Mouse (Mus musculus): ENCODE results near the gene Tmie. TPM values are rescaled to one million over a fixed set of nuclear protein-coding genes. Genes with fewer than 3 reads are reported as not detected.

Tmie gene
- 5.3 TPM for polyA plus RNA-seq (2015; fragmentation: Illumina TruSeq; extraction: RNeasy Lipid Tissue Mini Kit (QIAGEN cat#74804); ENCODE audit: low read depth, low replicate concordance)

DNA sequence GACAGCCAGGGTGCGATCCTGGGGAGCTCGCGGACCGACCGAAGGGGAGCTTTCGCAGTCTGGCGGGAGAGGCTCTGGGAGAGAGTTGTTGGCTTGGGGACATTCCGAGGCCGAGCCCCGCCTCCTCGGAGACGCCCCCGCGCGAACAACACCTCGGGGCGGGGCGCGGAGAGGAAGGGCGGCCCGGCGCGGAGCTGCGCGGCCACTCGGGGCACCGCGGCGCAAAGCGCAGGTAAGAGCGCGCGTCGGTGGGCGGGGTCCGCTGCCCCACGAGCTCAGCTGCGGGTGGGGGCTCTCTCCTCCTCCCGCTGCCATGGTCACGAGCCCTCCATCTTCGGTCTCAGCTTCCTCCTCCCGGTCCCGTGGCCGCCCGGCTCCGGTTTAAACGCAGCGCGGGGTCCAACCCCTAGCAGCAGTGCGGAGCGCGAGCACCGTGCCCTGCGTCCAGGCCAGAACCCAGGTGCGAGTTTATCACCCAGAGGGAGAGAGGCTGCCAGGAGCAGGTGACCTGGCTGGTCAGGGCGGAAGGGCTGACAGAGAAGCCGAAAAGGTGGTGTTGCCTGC lies at the start of gene Tmie:
TSS of gene Tmie (minus strand) at position 116 of the 564 bp plus-strand sequence.

DNA sequence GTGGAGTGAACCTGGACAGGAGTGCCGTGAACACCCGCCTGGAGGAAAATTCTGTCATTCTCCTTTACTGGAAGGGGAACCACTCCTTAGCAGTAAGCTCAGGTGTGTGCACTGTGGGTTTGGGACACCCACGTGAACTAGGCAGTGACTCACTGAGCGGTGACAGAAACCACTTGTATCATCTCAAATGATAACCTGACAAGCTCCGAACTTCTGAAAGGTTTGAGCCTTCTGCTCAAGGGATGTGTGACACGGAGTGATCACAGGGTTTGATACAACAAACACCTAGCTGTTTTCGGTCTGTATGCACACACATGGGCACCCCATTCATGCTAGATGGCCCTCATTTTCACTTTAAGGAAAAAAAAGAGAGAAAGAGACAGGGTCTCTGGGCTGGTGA lies 36.9 kb upstream of the Tmie start, which contains the start of gene Fam240a:
TSS of gene Fam240a (minus strand) at position 76 of the 400 bp plus-strand sequence.

GRCm38 (mm10) chr9:110879191-110879920 lies 557 bp downstream of the Tmie start, which contains the start of gene Als2cl:
TSS of gene Als2cl (plus strand) at chr9:110879870.

GRCm38 (mm10) chr9:110857781-110858472 lies 22.0 kb downstream of the Tmie start, which contains the start of gene Prss50:
TSS of gene Prss50 (plus strand) at chr9:110857967.

DNA sequence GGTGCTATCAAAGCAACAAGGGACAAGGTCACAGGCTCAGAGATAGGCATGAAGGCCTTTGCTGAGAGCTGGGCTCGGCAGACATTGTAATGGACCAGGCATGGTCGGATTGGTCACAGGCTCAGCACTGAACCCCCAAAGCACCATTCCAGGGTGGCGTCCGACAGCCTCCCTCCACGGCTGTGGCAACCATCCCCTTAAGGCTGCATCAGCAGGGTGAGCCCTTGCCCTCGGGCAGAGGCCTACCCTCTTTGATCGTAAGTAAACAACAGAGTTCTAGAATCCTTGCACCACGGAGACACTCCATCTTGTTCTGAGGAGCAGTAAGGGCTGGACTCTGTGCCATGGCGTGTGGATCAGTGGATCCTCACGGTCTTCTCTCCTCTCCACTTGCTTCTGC lies 35.7 kb downstream of the Tmie start, which contains the start of gene Prss46:
TSS of gene Prss46 (plus strand) at position 301 of the 400 bp plus-strand sequence.

DNA sequence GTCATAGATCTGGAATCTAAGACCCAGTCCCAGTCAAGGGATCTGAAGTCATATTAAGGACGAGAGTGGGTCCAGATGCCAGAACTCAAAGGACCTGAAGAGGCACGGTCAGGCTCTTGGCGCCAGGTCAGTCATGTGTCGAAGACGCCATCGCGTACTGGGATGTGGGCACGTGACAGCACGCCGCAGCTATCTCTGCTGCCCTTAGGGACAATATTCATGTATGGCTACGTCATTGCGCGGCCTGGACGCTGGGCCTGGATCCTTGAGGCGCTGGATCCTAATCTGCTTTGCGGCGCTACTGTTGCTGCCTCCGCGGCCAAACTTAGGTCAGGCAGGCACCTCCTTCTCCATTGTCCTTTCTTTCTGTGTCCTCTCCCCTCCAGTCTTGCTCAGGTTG lies 45.5 kb downstream of the Tmie start, which contains the start of gene Prss45:
TSS of gene Prss45 (plus strand) at position 178 of the 400 bp plus-strand sequence.

DNA sequence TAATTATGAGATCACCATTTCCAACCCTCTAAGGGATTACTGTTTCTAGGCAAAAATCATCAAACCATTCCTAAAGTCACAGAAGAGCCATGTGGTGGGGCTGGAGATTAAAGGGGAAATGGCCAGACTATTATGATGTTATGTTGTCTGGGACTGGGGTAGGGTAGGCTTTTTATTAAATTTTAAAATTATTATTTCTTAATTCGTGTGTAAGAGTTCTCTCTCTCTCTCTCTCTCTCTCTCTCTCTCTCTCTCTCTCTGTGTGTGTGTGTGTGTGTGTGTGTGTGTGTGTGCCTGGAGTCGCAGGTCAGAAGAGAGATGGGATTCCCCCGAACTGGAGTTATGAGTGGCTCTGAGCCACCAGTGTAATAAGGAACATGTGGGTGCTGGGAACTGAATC lies 53.5 kb downstream of the Tmie start, which contains the start of gene Prss43:
TSS of gene Prss43 (plus strand) at position 301 of the 400 bp plus-strand sequence.

Other genes starting within 250 kb of the Tmie start
- gene Nbeal2, start 226.0 kb downstream of the Tmie start, polyA plus RNA-seq (2015; fragmentation: Illumina TruSeq; extraction: RNeasy Lipid Tissue Mini Kit (QIAGEN cat#74804); ENCODE audit: low read depth, low replicate concordance), result 4.8 TPM
- 76.8 TPM for gene Ccdc12, start 223.6 kb downstream of the Tmie start, polyA plus RNA-seq (2015; fragmentation: Illumina TruSeq; extraction: RNeasy Lipid Tissue Mini Kit (QIAGEN cat#74804); ENCODE audit: low read depth, low replicate concordance)
- gene Myl3, start 138.3 kb downstream of the Tmie start, polyA plus RNA-seq (2015; fragmentation: Illumina TruSeq; extraction: RNeasy Lipid Tissue Mini Kit (QIAGEN cat#74804); ENCODE audit: low read depth, low replicate concordance), result not detected
- gene Pth1r, start 133.0 kb downstream of the Tmie start, polyA plus RNA-seq (2015; fragmentation: Illumina TruSeq; extraction: RNeasy Lipid Tissue Mini Kit (QIAGEN cat#74804); ENCODE audit: low read depth, low replicate concordance), result 6.1 TPM
- gene Prss42, start 81.9 kb downstream of the Tmie start, polyA plus RNA-seq (2015; fragmentation: Illumina TruSeq; extraction: RNeasy Lipid Tissue Mini Kit (QIAGEN cat#74804); ENCODE audit: low read depth, low replicate concordance), result not detected
- not detected for gene Prss44, start 66.1 kb downstream of the Tmie start, polyA plus RNA-seq (2015; fragmentation: Illumina TruSeq; extraction: RNeasy Lipid Tissue Mini Kit (QIAGEN cat#74804); ENCODE audit: low read depth, low replicate concordance)
- 0.37 TPM for gene Prss43, start 53.4 kb downstream of the Tmie start, polyA plus RNA-seq (2015; fragmentation: Illumina TruSeq; extraction: RNeasy Lipid Tissue Mini Kit (QIAGEN cat#74804); ENCODE audit: low read depth, low replicate concordance)
- 0.79 TPM for gene Prss45, start 45.5 kb downstream of the Tmie start, polyA plus RNA-seq (2015; fragmentation: Illumina TruSeq; extraction: RNeasy Lipid Tissue Mini Kit (QIAGEN cat#74804); ENCODE audit: low read depth, low replicate concordance)
- gene Prss46, start 35.6 kb downstream of the Tmie start, polyA plus RNA-seq (2015; fragmentation: Illumina TruSeq; extraction: RNeasy Lipid Tissue Mini Kit (QIAGEN cat#74804); ENCODE audit: low read depth, low replicate concordance), result not detected
- 0.62 TPM for gene Prss50, start 22.1 kb downstream of the Tmie start, polyA plus RNA-seq (2015; fragmentation: Illumina TruSeq; extraction: RNeasy Lipid Tissue Mini Kit (QIAGEN cat#74804); ENCODE audit: low read depth, low replicate concordance)
- gene Als2cl, start 243 bp downstream of the Tmie start, polyA plus RNA-seq (2015; fragmentation: Illumina TruSeq; extraction: RNeasy Lipid Tissue Mini Kit (QIAGEN cat#74804); ENCODE audit: low read depth, low replicate concordance), result 7.3 TPM
- gene Fam240a, start 36.7 kb upstream of the Tmie start, polyA plus RNA-seq (2015; fragmentation: Illumina TruSeq; extraction: RNeasy Lipid Tissue Mini Kit (QIAGEN cat#74804); ENCODE audit: low read depth, low replicate concordance), result not detected
- 0.98 TPM for gene Tdgf1, start 66.0 kb upstream of the Tmie start, polyA plus RNA-seq (2015; fragmentation: Illumina TruSeq; extraction: RNeasy Lipid Tissue Mini Kit (QIAGEN cat#74804); ENCODE audit: low read depth, low replicate concordance)
- 2.5 TPM for gene Lrrc2, start 71.4 kb upstream of the Tmie start, polyA plus RNA-seq (2015; fragmentation: Illumina TruSeq; extraction: RNeasy Lipid Tissue Mini Kit (QIAGEN cat#74804); ENCODE audit: low read depth, low replicate concordance)
- 0.24 TPM for gene Rtp3, start 110.5 kb upstream of the Tmie start, polyA plus RNA-seq (2015; fragmentation: Illumina TruSeq; extraction: RNeasy Lipid Tissue Mini Kit (QIAGEN cat#74804); ENCODE audit: low read depth, low replicate concordance)
- 3.2 TPM for gene Ltf, start 139.2 kb upstream of the Tmie start, polyA plus RNA-seq (2015; fragmentation: Illumina TruSeq; extraction: RNeasy Lipid Tissue Mini Kit (QIAGEN cat#74804); ENCODE audit: low read depth, low replicate concordance)
- 2.9 TPM for gene Ccrl2, start 177.4 kb upstream of the Tmie start, polyA plus RNA-seq (2015; fragmentation: Illumina TruSeq; extraction: RNeasy Lipid Tissue Mini Kit (QIAGEN cat#74804); ENCODE audit: low read depth, low replicate concordance)
- 34.5 TPM for gene Lrrfip2, start 237.5 kb upstream of the Tmie start, polyA plus RNA-seq (2015; fragmentation: Illumina TruSeq; extraction: RNeasy Lipid Tissue Mini Kit (QIAGEN cat#74804); ENCODE audit: low read depth, low replicate concordance)

All from brain, adult 10 weeks (tissue).